Mouse (Mus musculus): ENCODE measurements at regions not wholly inside any gene's neighbourhood (a gene's known extent, or its start where the extent isn't known, plus 50 kb on each side); places are given as distances from the start of the nearest gene placed in this dataset.

GRCm38 (mm10) chr1:92754793-92755488 is 76.5 kb upstream of the Gpc1 start:
- no peak overlapping the region for H3K27ac ChIP-seq (ENCODE audit: low read length)
- 67% methylated on average over 20 of the region's 20 CpGs for WGBS
- no peaks in the 10 kb centered on the region for H3K9me3 ChIP-seq (ENCODE audit: control insufficient read depth, low read length)
- no peak for ATAC-seq
- H3K27me3 ChIP-seq (replicated peaks; ENCODE audit: control insufficient read depth, insufficient read depth, low read length), result no peaks in the 10 kb centered on the region
- H3K4me3 ChIP-seq (ENCODE audit: low read length), result no peak overlapping the region
- H3K4me2 ChIP-seq (ENCODE audit: low read depth, low read length), result no peak overlapping the region
- H3K4me1 ChIP-seq (ENCODE audit: control insufficient read depth, insufficient read depth, low read length), result peaks cover 10% of the 10 kb centered on the region
- no peaks in the 10 kb centered on the region for H3K36me3 ChIP-seq (ENCODE audit: control insufficient read depth, insufficient read depth, low read length)
- no peak overlapping the region for H3K9ac ChIP-seq (ENCODE audit: low read depth, low read length)

- peak; percentile 78 for ATAC-seq
- Histone ChIP-seq H3K4me1 (ENCODE audit: control insufficient read depth, insufficient read depth, low read length) (peaks cover 10% of the 10 kb centered on the region), H3K9me3 (ENCODE audit: control insufficient read depth, low read length) (no peaks in the 10 kb centered on the region), H3K36me3 (ENCODE audit: control insufficient read depth, insufficient read depth, low read length) (no peaks in the 10 kb centered on the region), H3K27ac (ENCODE audit: low read length) (peak overlapping the region; percentile 60), H3K4me2 (ENCODE audit: low read depth, low read length) (0 out of 2 replicates have a peak overlapping the region, but pooled peaks have one; percentile 7), H3K27me3 (replicated peaks; ENCODE audit: control insufficient read depth, insufficient read depth, low read length) (no peaks in the 10 kb centered on the region), H3K9ac (ENCODE audit: low read depth, low read length) (peak overlapping the region; percentile 36; the same call in 1 of the 2 replicates), H3K4me3 (ENCODE audit: low read length) (no peak overlapping the region)
- 24% methylated on average over 4 of the region's 4 CpGs for WGBS
These were observed 79.7 kb upstream of the Gpc1 start for GRCm38 (mm10) chr1:92751700-92752136.

GRCm38 (mm10) chr1:92749475-92749874 is 82.0 kb upstream of the Gpc1 start:
- 59% methylated on average over 7 of the region's 7 CpGs for WGBS
- no peak for ATAC-seq

GRCm38 (mm10) chr1:92745284-92745683 is 86.2 kb upstream of the Gpc1 start:
- Histone ChIP-seq H3K9me3 (ENCODE audit: control insufficient read depth, low read length) (no peaks in the 10 kb centered on the region), H3K36me3 (ENCODE audit: control insufficient read depth, insufficient read depth, low read length) (no peaks in the 10 kb centered on the region), H3K27me3 (replicated peaks; ENCODE audit: control insufficient read depth, insufficient read depth, low read length) (no peaks in the 10 kb centered on the region), H3K4me1 (ENCODE audit: control insufficient read depth, insufficient read depth, low read length) (peaks cover 5% of the 10 kb centered on the region), H3K27ac (ENCODE audit: low read length) (no peak overlapping the region), H3K4me3 (ENCODE audit: low read length) (no peak overlapping the region), H3K9ac (ENCODE audit: low read depth, low read length) (no peak overlapping the region), H3K4me2 (ENCODE audit: low read depth, low read length) (no peak overlapping the region)
- ATAC-seq, result no peak
- WGBS, result 72% methylated on average over 5 of the region's 5 CpGs

More at GRCm38 (mm10) chr1:92749475-92749874, 82.0 kb upstream of the Gpc1 start:
- H3K27ac ChIP-seq (ENCODE audit: low read length), result no peak overlapping the region
- H3K36me3 ChIP-seq (ENCODE audit: control insufficient read depth, insufficient read depth, low read length), result no peaks in the 10 kb centered on the region
- H3K4me3 ChIP-seq (ENCODE audit: low read length), result no peak overlapping the region
- H3K4me1 ChIP-seq (ENCODE audit: control insufficient read depth, insufficient read depth, low read length), result peaks cover 16% of the 10 kb centered on the region
- H3K27me3 ChIP-seq (replicated peaks; ENCODE audit: control insufficient read depth, insufficient read depth, low read length), result no peaks in the 10 kb centered on the region
- H3K4me2 ChIP-seq (ENCODE audit: low read depth, low read length), result no peak overlapping the region
- H3K9ac ChIP-seq (ENCODE audit: low read depth, low read length), result no peak overlapping the region
- H3K9me3 ChIP-seq (ENCODE audit: control insufficient read depth, low read length), result no peaks in the 10 kb centered on the region

- H3K27ac ChIP-seq (ENCODE audit: low read length), result no peak overlapping the region
- H3K36me3 ChIP-seq (ENCODE audit: control insufficient read depth, insufficient read depth, low read length), result no peaks in the 10 kb centered on the region
- no peak overlapping the region for H3K9ac ChIP-seq (ENCODE audit: low read depth, low read length)
- peaks cover 5% of the 10 kb centered on the region for H3K4me1 ChIP-seq (ENCODE audit: control insufficient read depth, insufficient read depth, low read length)
- no peaks in the 10 kb centered on the region for H3K9me3 ChIP-seq (ENCODE audit: control insufficient read depth, low read length)
- H3K4me3 ChIP-seq (ENCODE audit: low read length), result no peak overlapping the region
- no peak overlapping the region for H3K4me2 ChIP-seq (ENCODE audit: low read depth, low read length)
- ATAC-seq, result peak; percentile 33; the same call in 1 of the 2 replicates
- WGBS, result 44% methylated on average over 9 of the region's 9 CpGs
- no peaks in the 10 kb centered on the region for H3K27me3 ChIP-seq (replicated peaks; ENCODE audit: control insufficient read depth, insufficient read depth, low read length)
These were observed 86.8 kb upstream of the Gpc1 start for GRCm38 (mm10) chr1:92744528-92745241.

- H3K4me2 ChIP-seq (ENCODE audit: low read depth, low read length), result no peak overlapping the region
- no peaks in the 10 kb centered on the region for H3K36me3 ChIP-seq (ENCODE audit: control insufficient read depth, insufficient read depth, low read length)
- peaks cover 5% of the 10 kb centered on the region for H3K4me1 ChIP-seq (ENCODE audit: control insufficient read depth, insufficient read depth, low read length)
- no peaks in the 10 kb centered on the region for H3K27me3 ChIP-seq (replicated peaks; ENCODE audit: control insufficient read depth, insufficient read depth, low read length)
- no peak overlapping the region for H3K27ac ChIP-seq (ENCODE audit: low read length)
- no peak overlapping the region for H3K4me3 ChIP-seq (ENCODE audit: low read length)
- H3K9ac ChIP-seq (ENCODE audit: low read depth, low read length), result no peak overlapping the region
- 46% methylated on average over 4 of the region's 4 CpGs for WGBS
- H3K9me3 ChIP-seq (ENCODE audit: control insufficient read depth, low read length), result no peaks in the 10 kb centered on the region
- ATAC-seq, result peak; percentile 72
These were observed 88.4 kb upstream of the Gpc1 start for GRCm38 (mm10) chr1:92742881-92743621.

GRCm38 (mm10) chr1:92742300-92742699 is 89.1 kb upstream of the Gpc1 start:
- Histone ChIP-seq H3K9me3 (ENCODE audit: control insufficient read depth, low read length) (no peaks in the 10 kb centered on the region), H3K4me3 (ENCODE audit: low read length) (no peak overlapping the region), H3K4me2 (ENCODE audit: low read depth, low read length) (no peak overlapping the region), H3K36me3 (ENCODE audit: control insufficient read depth, insufficient read depth, low read length) (no peaks in the 10 kb centered on the region), H3K9ac (ENCODE audit: low read depth, low read length) (no peak overlapping the region), H3K27me3 (replicated peaks; ENCODE audit: control insufficient read depth, insufficient read depth, low read length) (no peaks in the 10 kb centered on the region), H3K4me1 (ENCODE audit: control insufficient read depth, insufficient read depth, low read length) (peaks cover 5% of the 10 kb centered on the region), H3K27ac (ENCODE audit: low read length) (no peak overlapping the region)
- ATAC-seq, result no peak
- 87% methylated on average over 6 of the region's 6 CpGs for WGBS

GRCm38 (mm10) chr1:92741047-92741446 is 90.4 kb upstream of the Gpc1 start:
- no peaks in the 10 kb centered on the region for H3K27me3 ChIP-seq (replicated peaks; ENCODE audit: control insufficient read depth, insufficient read depth, low read length)
- no peak overlapping the region for H3K27ac ChIP-seq (ENCODE audit: low read length)
- no peaks in the 10 kb centered on the region for H3K9me3 ChIP-seq (ENCODE audit: control insufficient read depth, low read length)
- no peak for ATAC-seq
- 67% methylated on average over 5 of the region's 5 CpGs for WGBS
- H3K4me2 ChIP-seq (ENCODE audit: low read depth, low read length), result no peak overlapping the region
- H3K36me3 ChIP-seq (ENCODE audit: control insufficient read depth, insufficient read depth, low read length), result no peaks in the 10 kb centered on the region
- H3K4me1 ChIP-seq (ENCODE audit: control insufficient read depth, insufficient read depth, low read length), result peaks cover 5% of the 10 kb centered on the region
- H3K4me3 ChIP-seq (ENCODE audit: low read length), result no peak overlapping the region
- H3K9ac ChIP-seq (ENCODE audit: low read depth, low read length), result no peak overlapping the region

GRCm38 (mm10) chr1:92737600-92738197 is 89.1 kb upstream of the Otos start:
- 46% methylated on average over 11 of the region's 11 CpGs for WGBS
- no peak overlapping the region for H3K4me3 ChIP-seq (ENCODE audit: low read length)
- no peaks in the 10 kb centered on the region for H3K36me3 ChIP-seq (ENCODE audit: control insufficient read depth, insufficient read depth, low read length)
- H3K27me3 ChIP-seq (replicated peaks; ENCODE audit: control insufficient read depth, insufficient read depth, low read length), result no peaks in the 10 kb centered on the region
- H3K9me3 ChIP-seq (ENCODE audit: control insufficient read depth, low read length), result no peaks in the 10 kb centered on the region
- H3K4me1 ChIP-seq (ENCODE audit: control insufficient read depth, insufficient read depth, low read length), result no peaks in the 10 kb centered on the region
- no peak overlapping the region for H3K4me2 ChIP-seq (ENCODE audit: low read depth, low read length)
- no peak for ATAC-seq
- no peak overlapping the region for H3K27ac ChIP-seq (ENCODE audit: low read length)
- H3K9ac ChIP-seq (ENCODE audit: low read depth, low read length), result no peak overlapping the region

Data from intestine, embryonic 16.5 days (tissue).